Mouse (Mus musculus) limb, embryonic 13.5 days (tissue): ENCODE measurements around the gene Nup35. TPM values are rescaled to one million over a fixed set of nuclear protein-coding genes. Genes with fewer than 3 reads are reported as not detected.

Experiments used
- ATAC-seq: fragments of 200-750 bp; cut with Nextera tagmentation; 2 replicates; pipeline ENCODE4 v1.8.0; 2017; ENCODE audit warnings: low read depth, moderate number of reproducible peaks, moderate TSS enrichment; ENCODE audit not compliant: low FRiP score
- H3K27ac ChIP-seq: fragments of 300-500 bp; sonication (generic); 2 replicates; pipeline ENCODE4 v1.5.1; 2015; ENCODE audit warnings: inconsistent platforms, mild to moderate bottlenecking, moderate library complexity
- H3K27me3 ChIP-seq: fragments of 300-500 bp; sonication (generic); 2 replicates; pipeline ENCODE4 v1.6.1; 2015; ENCODE audit warnings: mild to moderate bottlenecking, inconsistent platforms
- H3K36me3 ChIP-seq: fragments of 300-500 bp; sonication (generic); 2 replicates; pipeline ENCODE4 v1.6.1; 2015; ENCODE audit warnings: inconsistent platforms, mild to moderate bottlenecking, moderate library complexity
- H3K4me1 ChIP-seq: fragments of 300-500 bp; sonication (generic); 2 replicates; pipeline ENCODE4 v1.6.1; 2015; ENCODE audit warnings: inconsistent platforms
- H3K4me2 ChIP-seq: fragments of 300-500 bp; sonication (generic); replicated peaks from 2 replicates; pipeline ENCODE4 v1.6.1; 2015; ENCODE audit warnings: inconsistent platforms, mild to moderate bottlenecking, moderate library complexity
- H3K4me3 ChIP-seq: fragments of 300-500 bp; sonication (generic); 2 replicates; pipeline ENCODE4 v1.5.1; 2015; ENCODE audit warnings: moderate library complexity, mild to moderate bottlenecking, inconsistent platforms
- H3K9ac ChIP-seq: fragments of 300-500 bp; sonication (generic); 2 replicates; pipeline ENCODE4 v1.6.1; 2015; ENCODE audit warnings: mild to moderate bottlenecking, inconsistent platforms
- H3K9me3 ChIP-seq: fragments of 300-500 bp; sonication (generic); 2 replicates; pipeline ENCODE4 v1.6.1; 2016; ENCODE audit warnings: inconsistent platforms
- WGBS: fragments of 180-500 bp; shearing (Covaris S2); methylation state at CpG from one replicate; pipeline ENCODE4 v1.1.7; 2015; 5-methylcytosine and 5-hydroxymethylcytosine counted together
- microRNA counts: library from miRNA; unstranded; fragments of <30 nt; microRNA quantifications from one replicate; lab custom pipeline; 2016
- microRNA-seq: library from miRNA; unstranded; fragments of <30 nt; microRNA quantifications from one replicate; pipeline ENCODE4, GENCODE M21; 2016
- polyA plus RNA-seq: library from polyadenylated mRNA; unstranded; fragments of >200 nt; fragmentation: Nextera tagmentation; extraction: Ambion mirVana; gene quantifications from 2 replicates; pipeline ENCODE4 v1.2.1, GENCODE M21; 2015

The Nup35 gene
- polyA plus RNA-seq, 1 experiment from 2014 or later: 51.8 TPM

GRCm38 (mm10) chr2:80661414-80661813 lies 44.4 kb downstream of the Nup35 start:
- no peak overlapping the region for H3K27ac ChIP-seq
- H3K4me1 ChIP-seq: no peaks in the 10 kb centered on the region
- ATAC-seq: no peak
- H3K4me2 ChIP-seq: no peak overlapping the region
- no peak overlapping the region for H3K4me3 ChIP-seq
- peaks cover 39% of the 10 kb centered on the region for H3K36me3 ChIP-seq
- no peaks in the 10 kb centered on the region for H3K9me3 ChIP-seq
- H3K27me3 ChIP-seq: no peaks in the 10 kb centered on the region
- no peak overlapping the region for H3K9ac ChIP-seq

- Histone ChIP-seq H3K4me1 (no peaks in the 10 kb centered on the region), H3K9me3 (no peaks in the 10 kb centered on the region), H3K36me3 (peaks cover 28% of the 10 kb centered on the region), H3K9ac (no peak overlapping the region), H3K4me3 (no peak overlapping the region), H3K27ac (no peak overlapping the region), H3K4me2 (no peak overlapping the region), H3K27me3 (no peaks in the 10 kb centered on the region)
- WGBS: 87% methylated on average over 2 of the region's 2 CpGs
- ATAC-seq: no peak
Observed at GRCm38 (mm10) chr2:80662682-80663081, 45.6 kb downstream of the Nup35 start.

GRCm38 (mm10) chr2:80667396-80667964 lies 50.4 kb downstream of the Nup35 start:
- 94% methylated on average over 5 of the region's 5 CpGs for WGBS
- no peak overlapping the region for H3K9ac ChIP-seq
- H3K4me2 ChIP-seq: no peak overlapping the region
- H3K9me3 ChIP-seq: no peaks in the 10 kb centered on the region
- H3K27me3 ChIP-seq: no peaks in the 10 kb centered on the region
- H3K36me3 ChIP-seq: peaks cover 17% of the 10 kb centered on the region; the same call in 1 of the 2 replicates
- no peaks in the 10 kb centered on the region for H3K4me1 ChIP-seq
- ATAC-seq: no peak
- no peak overlapping the region for H3K4me3 ChIP-seq
- H3K27ac ChIP-seq: no peak overlapping the region

- H3K36me3 ChIP-seq: peaks cover 7% of the 10 kb centered on the region; the same call in 1 of the 2 replicates
- H3K4me1 ChIP-seq: no peaks in the 10 kb centered on the region
- H3K4me3 ChIP-seq: no peak overlapping the region
- 73% methylated on average over 11 of the region's 11 CpGs for WGBS
- H3K27me3 ChIP-seq: no peaks in the 10 kb centered on the region
- H3K27ac ChIP-seq: no peak overlapping the region
- no peak overlapping the region for H3K4me2 ChIP-seq
- H3K9me3 ChIP-seq: no peaks in the 10 kb centered on the region
- no peak overlapping the region for H3K9ac ChIP-seq
- ATAC-seq: 0 out of 2 replicates have a peak, but pooled peaks have one; percentile 15
Observed at GRCm38 (mm10) chr2:80669868-80670666, 53.0 kb downstream of the Nup35 start.

GRCm38 (mm10) chr2:80678803-80679202 lies 61.8 kb downstream of the Nup35 start:
- no peaks in the 10 kb centered on the region for H3K36me3 ChIP-seq
- no peak overlapping the region for H3K4me3 ChIP-seq
- no peaks in the 10 kb centered on the region for H3K4me1 ChIP-seq
- H3K27ac ChIP-seq: no peak overlapping the region
- no peak for ATAC-seq
- H3K9me3 ChIP-seq: no peaks in the 10 kb centered on the region
- H3K4me2 ChIP-seq: no peak overlapping the region
- H3K9ac ChIP-seq: no peak overlapping the region
- no peaks in the 10 kb centered on the region for H3K27me3 ChIP-seq
- WGBS: 84% methylated on average over 8 of the region's 8 CpGs

GRCm38 (mm10) chr2:80683727-80684239 lies 66.7 kb downstream of the Nup35 start:
- WGBS: 83% methylated on average over 6 of the region's 6 CpGs
- no peaks in the 10 kb centered on the region for H3K27me3 ChIP-seq
- ATAC-seq: no peak
- no peak overlapping the region for H3K4me3 ChIP-seq
- no peak overlapping the region for H3K27ac ChIP-seq
- H3K4me2 ChIP-seq: no peak overlapping the region
- H3K36me3 ChIP-seq: no peaks in the 10 kb centered on the region
- no peak overlapping the region for H3K9ac ChIP-seq
- H3K9me3 ChIP-seq: no peaks in the 10 kb centered on the region
- no peaks in the 10 kb centered on the region for H3K4me1 ChIP-seq

GRCm38 (mm10) chr2:80684396-80685071 lies 67.5 kb downstream of the Nup35 start:
- WGBS: 84% methylated on average over 6 of the region's 6 CpGs
- no peak for ATAC-seq
- Histone ChIP-seq H3K27me3 (no peaks in the 10 kb centered on the region), H3K9ac (no peak overlapping the region), H3K27ac (no peak overlapping the region), H3K4me3 (no peak overlapping the region), H3K9me3 (no peaks in the 10 kb centered on the region), H3K36me3 (no peaks in the 10 kb centered on the region), H3K4me1 (no peaks in the 10 kb centered on the region), H3K4me2 (no peak overlapping the region)

GRCm38 (mm10) chr2:80688261-80688660 lies 71.2 kb downstream of the Nup35 start:
- Histone ChIP-seq H3K27me3 (no peaks in the 10 kb centered on the region), H3K4me3 (no peak overlapping the region), H3K4me2 (no peak overlapping the region), H3K27ac (no peak overlapping the region), H3K36me3 (no peaks in the 10 kb centered on the region), H3K9ac (no peak overlapping the region), H3K4me1 (no peaks in the 10 kb centered on the region), H3K9me3 (no peaks in the 10 kb centered on the region)
- WGBS: 34% methylated on average over 4 of the region's 4 CpGs
- ATAC-seq: no peak

- Histone ChIP-seq H3K4me1 (no peaks in the 10 kb centered on the region), H3K27ac (no peak overlapping the region), H3K4me2 (no peak overlapping the region), H3K9me3 (no peaks in the 10 kb centered on the region), H3K36me3 (no peaks in the 10 kb centered on the region), H3K4me3 (no peak overlapping the region), H3K9ac (no peak overlapping the region), H3K27me3 (no peaks in the 10 kb centered on the region)
- WGBS: 86% methylated on average over 1 of the region's 1 CpGs
- no peak for ATAC-seq
Observed at GRCm38 (mm10) chr2:80707429-80707828, 90.4 kb downstream of the Nup35 start.

MicroRNAs encoded within 50 kb of the gene (microRNA counts, 519-probe panel; counts per million panel counts)
- not detected for microRNA mmu-miR-684 (lab: Ali Mortazavi, UCI)

Small RNA genes lying within 50 kb of the gene (microRNA-seq; reads per million reads assigned to microRNA genes)
- not detected for gene Mir684-1

Other genes starting within 250 kb of the Nup35 start
- 19.5 and 25.2 TPM in 2 replicates for gene Frzb, start 169.6 kb upstream of the Nup35 start, polyA plus RNA-seq
- 63.0 and 64.1 TPM in 2 replicates for gene Nckap1, start 35.9 kb upstream of the Nup35 start, polyA plus RNA-seq
- gene Dusp19, start 191 bp upstream of the Nup35 start, polyA plus RNA-seq: 16.9 and 17.1 TPM in 2 replicates